Comparison of ENCODE assay signal across 29 mouse cellular contexts in the genomic region with DNA sequence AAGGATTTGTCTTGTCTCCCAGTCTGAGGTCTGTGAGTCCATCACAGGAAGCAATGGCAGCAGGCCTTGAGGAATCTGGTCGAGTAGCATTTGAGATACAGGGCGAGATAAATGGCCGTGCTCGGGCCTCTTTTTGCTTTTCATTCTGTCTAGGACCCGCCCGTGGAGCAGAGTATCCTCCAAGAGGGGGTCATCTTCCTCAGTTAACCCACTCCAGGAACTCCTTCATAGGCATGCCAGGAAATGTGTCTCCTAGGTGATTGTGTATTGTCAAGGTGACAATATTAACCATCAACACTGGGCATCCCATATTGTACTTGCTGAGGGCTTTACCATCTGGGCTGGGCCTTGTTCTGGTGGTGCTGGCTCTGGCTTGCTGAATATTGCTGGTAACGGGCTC. TPM values are rescaled to one million over a fixed set of nuclear protein-coding genes. Genes with fewer than 3 reads are reported as not detected.
DNase-seq lines count a peak whose midpoint lies in the region; ATAC-seq and TF ChIP-seq lines count a peak whose summit lies in the region.
"Had no signal": no experiment of that assay in that cellular context is flagged by ENCODE, and none has a peak within 500 bp of the region (broad histone marks: within the 10 kb centered on the region; RNA-seq: fewer than 3 reads in every experiment).

Gene AC131692.1, plus strand, starts transcription at position 301 of the 400 bp plus-strand sequence.

- no peaks in the 10 kb centered on the region for H3K4me1 ChIP-seq in embryonic facial prominence, embryonic 13.5 days
- no peaks in the 10 kb centered on the region for H3K4me1 ChIP-seq in embryonic facial prominence, embryonic 10.5 days
- no peaks in the 10 kb centered on the region for H3K4me1 ChIP-seq in limb, embryonic 11.5 days (ENCODE audit: control insufficient read depth, insufficient read depth, low read length)
- H3K4me1 ChIP-seq in limb, embryonic 10.5 days = no peaks in the 10 kb centered on the region
- H3K4me1 ChIP-seq in testis, adult 2 months (ENCODE audit: control insufficient read depth, insufficient read depth, low read length) = no peaks in the 10 kb centered on the region
- no peaks in the 10 kb centered on the region for H3K4me1 ChIP-seq in limb, embryonic 13.5 days
- H3K4me1 ChIP-seq in lung, adult 2 months (ENCODE audit: control insufficient read depth, insufficient read depth, low read length) = no peaks in the 10 kb centered on the region
- H3K4me1 ChIP-seq: embryonic facial prominence, embryonic 15.5 days; forebrain, embryonic 13.5 days; forebrain, embryonic 15.5 days had no signal

- DNase-seq in embryonic facial prominence, embryonic 10.5 days (ENCODE audit: low spot score) = no peak
- DNase-seq in limb, embryonic 11.5 days (ENCODE audit: low spot score) = no peak
- no peak for DNase-seq in limb, embryonic 10.5 days (ENCODE audit: low spot score)
- DNase-seq in testis, postnatal 10 days (ENCODE audit: low spot score) = no peak
- no peak for DNase-seq in lung, adult 2 months
- DNase-seq: adrenal gland, adult 8-10 months; adrenal gland, postnatal 14 days; adrenal gland, postnatal 36 days; B cell, adult 2 months; cerebellum, adult 11-12 months; cerebellum, adult 2 months; cerebellum, adult 9-10 months; cerebellum, postnatal 10 days; cerebellum, postnatal 25 days; forebrain, postnatal 0 days had no signal

- 92% methylated on average over 7 of the region's 7 CpGs for WGBS in embryonic facial prominence, embryonic 13.5 days
- WGBS in embryonic facial prominence, embryonic 10.5 days = 95% methylated on average over 7 of the region's 7 CpGs
- 94% methylated on average over 7 of the region's 7 CpGs for WGBS in limb, embryonic 11.5 days
- WGBS in limb, embryonic 10.5 days = 96% methylated on average over 7 of the region's 7 CpGs
- WGBS in limb, embryonic 13.5 days = 88% methylated on average over 7 of the region's 7 CpGs
- 81% methylated on average over 7 of the region's 7 CpGs for WGBS in lung, adult 2 months

- H3K27ac ChIP-seq in embryonic facial prominence, embryonic 13.5 days = no peak within 1 kb of the TSS
- no peak within 1 kb of the TSS for H3K27ac ChIP-seq in embryonic facial prominence, embryonic 10.5 days (replicated peaks)
- no peak within 1 kb of the TSS for H3K27ac ChIP-seq in limb, embryonic 11.5 days (replicated peaks; ENCODE audit: low read depth, low read length)
- no peak within 1 kb of the TSS for H3K27ac ChIP-seq in limb, embryonic 10.5 days
- peak within 1 kb of the TSS; percentile 3; the same call in 1 of the 2 replicates for H3K27ac ChIP-seq in testis, adult 2 months (ENCODE audit: control insufficient read depth, insufficient read depth, low read depth, low read length)
- H3K27ac ChIP-seq in limb, embryonic 13.5 days = no peak within 1 kb of the TSS
- H3K27ac ChIP-seq: embryonic facial prominence, embryonic 15.5 days; forebrain, embryonic 13.5 days; forebrain, embryonic 15.5 days had no signal

- no peaks in the 10 kb centered on the region for H3K27me3 ChIP-seq in embryonic facial prominence, embryonic 13.5 days
- H3K27me3 ChIP-seq in embryonic facial prominence, embryonic 10.5 days (replicated peaks; ENCODE audit: low read depth, poor library complexity, severe bottlenecking) = no peaks in the 10 kb centered on the region
- no peaks in the 10 kb centered on the region for H3K27me3 ChIP-seq in limb, embryonic 11.5 days (ENCODE audit: control insufficient read depth, insufficient read depth, low read length)
- H3K27me3 ChIP-seq in limb, embryonic 10.5 days (ENCODE audit: low read depth, poor library complexity, severe bottlenecking) = no peaks in the 10 kb centered on the region
- H3K27me3 ChIP-seq in testis, adult 2 months (ENCODE audit: control insufficient read depth, insufficient read depth, low read length) = no peaks in the 10 kb centered on the region
- H3K27me3 ChIP-seq in limb, embryonic 13.5 days = no peaks in the 10 kb centered on the region
- H3K27me3 ChIP-seq: CH12.LX; embryonic facial prominence, embryonic 15.5 days; forebrain, embryonic 13.5 days; forebrain, embryonic 15.5 days; Patski had no signal

- no peak for TF ChIP-seq CTCF in testis, adult 2 months (IDR thresholded peaks at IDR 0.05; ENCODE audit: control insufficient read depth, insufficient read depth, insufficient replicate concordance, low read depth, low read length)
- TF ChIP-seq CTCF in lung, adult 2 months (IDR thresholded peaks at IDR 0.05; ENCODE audit: insufficient read depth, low read length) = no peak

- no peak within 1 kb of the TSS for H3K4me3 ChIP-seq in embryonic facial prominence, embryonic 13.5 days
- no peak within 1 kb of the TSS for H3K4me3 ChIP-seq in embryonic facial prominence, embryonic 10.5 days
- H3K4me3 ChIP-seq in limb, embryonic 11.5 days (ENCODE audit: low read depth, low read length) = no peak within 1 kb of the TSS
- H3K4me3 ChIP-seq in limb, embryonic 10.5 days = no peak within 1 kb of the TSS
- H3K4me3 ChIP-seq in testis, adult 2 months (ENCODE audit: control insufficient read depth, low read depth, low read length) = peak within 1 kb of the TSS; percentile 79
- H3K4me3 ChIP-seq in limb, embryonic 13.5 days = no peak within 1 kb of the TSS
- no peak within 1 kb of the TSS for H3K4me3 ChIP-seq in lung, adult 2 months (replicated peaks; ENCODE audit: extremely low read depth, low read depth, low read length)
- H3K4me3 ChIP-seq: embryonic facial prominence, embryonic 15.5 days; erythroblast, embryonic 14.5 days; forebrain, embryonic 13.5 days; forebrain, embryonic 15.5 days had no signal

- no peak for TF ChIP-seq POLR2A in testis, adult 2 months (IDR thresholded peaks at IDR 0.05; ENCODE audit: control insufficient read depth, low read depth, low read length)
- no peak for TF ChIP-seq POLR2A in lung, adult 2 months (IDR thresholded peaks at IDR 0.05; ENCODE audit: borderline replicate concordance, extremely low read depth, low read depth, low read length)

- H3K9me3 ChIP-seq in embryonic facial prominence, embryonic 13.5 days = no peaks in the 10 kb centered on the region
- H3K9me3 ChIP-seq in embryonic facial prominence, embryonic 10.5 days = no peaks in the 10 kb centered on the region
- H3K9me3 ChIP-seq in limb, embryonic 11.5 days (ENCODE audit: control insufficient read depth, low read length) = no peaks in the 10 kb centered on the region
- no peaks in the 10 kb centered on the region for H3K9me3 ChIP-seq in limb, embryonic 10.5 days (replicated peaks)
- no peaks in the 10 kb centered on the region for H3K9me3 ChIP-seq in limb, embryonic 13.5 days
- H3K9me3 ChIP-seq: embryonic facial prominence, embryonic 15.5 days; forebrain, embryonic 13.5 days; forebrain, embryonic 15.5 days; G1E had no signal

- ATAC-seq in embryonic facial prominence, embryonic 13.5 days (ENCODE audit: insufficient number of reproducible peaks, insufficient read depth, low FRiP score, low TSS enrichment, low read depth) = no peak
- no peak for ATAC-seq in limb, embryonic 11.5 days (ENCODE audit: insufficient number of reproducible peaks, low FRiP score, low TSS enrichment, low read depth)
- no peak for ATAC-seq in limb, embryonic 13.5 days (ENCODE audit: low FRiP score, low read depth)
- ATAC-seq: activated CD4-positive, CD25-positive, alpha-beta regulatory T cell, adult 4 months; CD4-positive, CD25-positive, alpha-beta regulatory T cell, adult 4 months; forebrain, embryonic 13.5 days; forebrain, embryonic 15.5 days; forebrain, postnatal 0 days; Patski had no signal

- H3K36me3 ChIP-seq in embryonic facial prominence, embryonic 13.5 days = peaks cover 79% of the 10 kb centered on the region
- H3K36me3 ChIP-seq in embryonic facial prominence, embryonic 10.5 days (replicated peaks) = peaks cover 97% of the 10 kb centered on the region
- peaks cover 25% of the 10 kb centered on the region for H3K36me3 ChIP-seq in limb, embryonic 11.5 days (ENCODE audit: control insufficient read depth, insufficient read depth, low read length)
- H3K36me3 ChIP-seq in limb, embryonic 10.5 days = peaks cover 93% of the 10 kb centered on the region
- H3K36me3 ChIP-seq in testis, adult 2 months (ENCODE audit: control insufficient read depth, insufficient read depth, low read length) = peaks cover 6% of the 10 kb centered on the region
- peaks cover 71% of the 10 kb centered on the region for H3K36me3 ChIP-seq in limb, embryonic 13.5 days

- no peak within 1 kb of the TSS for H3K4me2 ChIP-seq in embryonic facial prominence, embryonic 13.5 days
- no peak within 1 kb of the TSS for H3K4me2 ChIP-seq in limb, embryonic 11.5 days (ENCODE audit: low read depth, severe bottlenecking)
- H3K4me2 ChIP-seq in limb, embryonic 13.5 days (replicated peaks) = no peak within 1 kb of the TSS
- H3K4me2 ChIP-seq: embryonic facial prominence, embryonic 15.5 days; forebrain, embryonic 13.5 days; forebrain, embryonic 15.5 days had no signal

- 0 out of 2 replicates have a peak within 1 kb of the TSS, but pooled peaks have one; percentile 11 for H3K9ac ChIP-seq in embryonic facial prominence, embryonic 13.5 days
- peak within 1 kb of the TSS; percentile 17; the same call in 1 of the 2 replicates for H3K9ac ChIP-seq in limb, embryonic 11.5 days (ENCODE audit: low read length)
- 0 out of 2 replicates have a peak within 1 kb of the TSS, but pooled peaks have one; percentile 25 for H3K9ac ChIP-seq in limb, embryonic 13.5 days
- H3K9ac ChIP-seq: embryonic facial prominence, embryonic 15.5 days; forebrain, embryonic 13.5 days; forebrain, embryonic 15.5 days; forebrain, postnatal 0 days had no signal

RNA-seq across cellular contexts. Expression of gene AC131692.1, which starts in this region (rescaled TPM):
- polyA plus RNA-seq in embryonic facial prominence, embryonic 13.5 days (2015; fragmentation: Nextera tagmentation; extraction: Ambion mirVana) = 0.34 and 0.54 TPM in 2 replicates
- 0.41 and 0.56 TPM in 2 replicates for polyA plus RNA-seq in embryonic facial prominence, embryonic 10.5 days (2016; fragmentation: Nextera tagmentation; extraction: Ambion mirVana)
- polyA plus RNA-seq in limb, embryonic 11.5 days (2014; fragmentation: Nextera tagmentation; extraction: Ambion mirVana) = 0.70 TPM in 1 of 2 replicates, not detected in the other
- polyA plus RNA-seq in limb, embryonic 10.5 days (2016; fragmentation: Nextera tagmentation; extraction: Ambion mirVana) = 0.56 and 0.89 TPM in 2 replicates
- polyA plus RNA-seq in testis, adult 2 months (2012; rRNA removed) = 78.6 and 90.7 TPM in 2 replicates
- polyA plus RNA-seq in limb, embryonic 13.5 days (2015; fragmentation: Nextera tagmentation; extraction: Ambion mirVana) = 0.73 TPM in 1 of 2 replicates, not detected in the other
- not detected in 2 replicates for polyA plus RNA-seq in lung, adult 2 months (2012; rRNA removed)
- polyA plus RNA-seq: activated CD4-positive, CD25-positive, alpha-beta regulatory T cell, adult 4 months; CD4-positive, CD25-positive, alpha-beta regulatory T cell, adult 4 months; cerebellum, adult 2 months; cortical plate, adult 2 months; embryonic facial prominence, embryonic 11.5 days; embryonic facial prominence, embryonic 15.5 days; forebrain, postnatal 0 days had no signal

Comparison
In these comparisons a context has a peak if more than half of its experiments do, and no peak if none do; other contexts are left out.
1. RNA of gene AC131692.1 (polyA plus RNA-seq): 78.6 to 90.7 TPM in testis, adult 2 months; 0.73 TPM in limb, embryonic 13.5 days, 0.56 to 0.89 TPM in limb, embryonic 10.5 days, 0.41 to 0.56 TPM in embryonic facial prominence, embryonic 10.5 days, 0.34 to 0.54 TPM in embryonic facial prominence, embryonic 13.5 days, 0.70 TPM in limb, embryonic 11.5 days and not detected in lung, adult 2 months; every median in the first group is over 10 times any median in the second.
2. Peak in every context shown above with its lines, with median percentiles within 50 percentile points of each other: H3K9ac ChIP-seq.